Mouse (Mus musculus) urinary bladder, adult 2 months (tissue): ENCODE data around the gene Tapbpl. TPM values are rescaled to one million over a fixed set of nuclear protein-coding genes. Genes with fewer than 3 reads are reported as not detected.

Experiments used
- DNase-seq: peaks from one replicate; pipeline ENCODE4 v3.0.0; 2022; ENCODE audit warnings: low spot score
- polyA plus RNA-seq: library from polyadenylated mRNA; depleted of rRNA; stranded (reverse); fragments of >200 nt; gene quantifications from 2 replicates; pipeline ENCODE4 v1.2.3, GENCODE M21; 2012; rRNA removed

The Tapbpl gene
- polyA plus RNA-seq, 1 experiment, result 16.6 TPM

- DNase-seq, result no peak
These were observed 34.5 kb downstream of the Tapbpl start for GRCm38 (mm10) chr6:125197166-125197565.

DNA sequence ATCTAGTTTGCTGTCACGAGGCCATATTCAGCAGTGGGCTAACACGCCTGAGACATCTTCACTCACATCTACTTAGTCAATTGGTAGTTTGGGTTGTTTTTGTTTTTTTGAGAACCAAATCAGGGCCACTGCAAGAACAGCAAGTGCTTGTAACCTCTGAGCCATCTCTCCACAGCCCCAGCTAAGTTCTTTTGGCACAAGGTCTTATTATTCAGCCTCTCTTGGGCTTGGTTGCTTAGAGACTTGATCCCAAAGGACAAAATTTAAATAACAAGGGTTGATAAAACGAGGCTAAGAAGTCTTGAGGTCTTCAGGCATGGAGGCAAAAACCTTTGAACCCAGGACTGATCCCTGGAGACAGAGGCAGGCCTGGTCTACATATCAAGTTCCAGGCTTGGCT is 35.4 kb downstream of the Tapbpl start:
- DNase-seq, result no peak

GRCm38 (mm10) chr6:125195541-125196075 is 36.1 kb downstream of the Tapbpl start:
- DNase-seq, result no peak

DNA sequence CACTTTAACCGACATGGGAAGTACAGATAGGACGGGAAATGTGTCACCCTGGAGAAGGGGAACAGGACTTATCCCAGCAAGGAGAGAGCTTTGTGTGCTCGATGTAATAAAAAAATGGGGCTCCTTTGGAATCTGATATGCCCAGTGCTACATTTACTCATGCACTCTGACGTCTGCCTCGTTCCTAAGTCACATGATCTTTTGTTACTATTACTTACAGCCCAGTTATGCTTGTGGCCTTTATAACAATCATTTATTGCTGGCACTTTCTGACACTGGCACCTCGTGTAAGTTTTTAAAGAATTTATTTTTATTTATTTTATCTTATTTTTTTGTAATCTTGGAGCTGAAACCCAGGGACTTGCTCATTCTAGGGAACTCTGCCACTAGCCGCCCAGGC is 38.3 kb downstream of the Tapbpl start:
- no peak for DNase-seq

DNA sequence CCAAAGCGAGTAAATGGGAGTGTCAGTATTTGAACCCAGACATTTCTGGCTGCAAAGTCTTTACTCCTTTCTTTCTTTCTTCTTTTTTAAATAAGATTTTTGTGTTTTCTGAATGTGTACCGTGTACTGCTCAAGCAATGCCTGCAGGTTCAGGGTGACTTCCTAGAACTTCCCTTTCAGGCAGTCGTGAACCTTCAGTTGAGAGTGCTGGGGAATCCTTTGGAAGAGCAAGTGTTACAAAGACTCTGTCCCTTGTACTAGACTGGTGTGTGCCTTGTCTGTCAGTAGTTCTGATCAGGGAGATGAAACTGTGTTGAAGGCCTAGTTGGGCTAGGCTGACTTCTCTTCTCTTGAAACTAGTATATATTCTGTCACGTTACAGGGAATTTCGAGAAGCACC is 38.8 kb downstream of the Tapbpl start:
- no peak for DNase-seq

GRCm38 (mm10) chr6:125192016-125192714 is 39.5 kb downstream of the Tapbpl start:
- peak; percentile 73 for DNase-seq

DNA sequence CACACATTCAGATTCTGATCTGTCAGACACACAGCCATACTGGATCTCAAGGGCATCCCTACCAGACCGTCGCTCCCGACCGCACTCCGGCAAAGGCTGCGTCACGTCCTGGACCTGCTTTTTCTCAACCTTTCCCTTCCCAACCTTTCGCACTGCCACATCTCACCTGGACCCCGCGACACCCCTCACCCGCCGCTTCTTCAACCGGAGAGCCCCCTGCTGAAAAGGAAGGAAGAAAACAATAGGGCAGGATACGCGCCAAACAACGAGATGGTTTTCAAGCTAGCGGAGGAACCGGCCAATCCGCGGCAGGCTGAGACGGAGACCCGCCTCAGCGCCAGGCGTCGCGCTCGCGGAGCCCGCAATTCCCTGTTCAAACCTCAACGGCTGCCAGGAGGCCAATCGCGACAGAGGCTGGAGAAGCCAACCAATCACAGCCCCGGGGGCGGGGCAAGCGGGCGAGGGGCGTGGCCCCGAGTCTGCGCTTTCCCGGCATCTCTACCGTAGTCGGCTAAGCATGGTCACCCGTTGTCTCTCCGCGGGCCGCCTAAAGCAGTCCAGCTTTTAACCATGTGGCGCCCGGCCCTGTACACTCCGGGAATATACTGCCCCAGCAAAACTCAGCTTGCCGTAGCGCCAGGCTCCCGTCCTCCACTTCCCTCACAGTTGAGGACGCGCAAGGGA is 40.2 kb downstream of the Tapbpl start, which contains the start of the genes Ncapd2 and Mrpl51:
Gene Ncapd2 (minus strand): TSS at position 370 of the 684 bp plus-strand sequence.
Gene Mrpl51 (plus strand): TSS at position 470 of the 684 bp plus-strand sequence.
- DNase-seq, result peak; percentile 83

- no peak for DNase-seq
These were observed 40.8 kb downstream of the Tapbpl start for GRCm38 (mm10) chr6:125190816-125191215.

DNA sequence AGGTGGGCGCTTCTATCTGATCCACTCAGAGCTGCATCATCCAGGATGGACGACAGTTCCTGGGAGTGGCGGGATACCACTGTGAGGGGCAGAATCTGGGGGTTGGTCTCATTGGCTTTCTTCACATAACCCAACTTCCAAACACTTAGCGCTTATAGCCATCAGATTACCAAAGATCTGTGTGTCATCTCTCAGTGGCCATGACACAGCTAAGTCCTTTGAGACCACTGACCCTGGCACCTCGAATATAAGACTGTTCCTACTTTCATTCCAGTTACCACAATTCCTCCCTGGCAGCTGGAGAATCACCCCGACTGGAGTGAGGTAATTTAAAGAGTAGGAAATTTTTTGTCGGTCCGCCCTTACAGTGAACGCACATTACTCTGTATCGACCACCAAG is 45.5 kb downstream of the Tapbpl start:
- DNase-seq, result no peak

DNA sequence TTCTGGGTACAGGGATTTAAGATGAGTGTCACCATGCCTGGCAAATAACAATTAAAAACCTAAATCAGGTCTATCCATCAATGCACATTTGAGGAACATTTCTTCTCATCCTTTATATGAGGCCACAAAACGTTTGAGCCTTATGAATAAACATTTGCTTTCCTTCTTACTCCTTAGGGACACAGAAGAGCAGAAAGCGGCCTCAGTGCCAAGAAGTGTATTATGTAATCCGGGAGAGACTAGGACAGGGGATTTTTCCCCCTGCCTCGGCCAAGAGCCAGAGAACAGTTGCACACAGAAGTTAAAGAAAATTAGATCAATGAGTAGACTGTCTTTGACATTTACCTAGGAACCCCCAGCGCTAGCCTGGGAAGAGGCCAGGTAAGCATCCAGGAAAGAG is 49.5 kb downstream of the Tapbpl start:
- no peak for DNase-seq

DNA sequence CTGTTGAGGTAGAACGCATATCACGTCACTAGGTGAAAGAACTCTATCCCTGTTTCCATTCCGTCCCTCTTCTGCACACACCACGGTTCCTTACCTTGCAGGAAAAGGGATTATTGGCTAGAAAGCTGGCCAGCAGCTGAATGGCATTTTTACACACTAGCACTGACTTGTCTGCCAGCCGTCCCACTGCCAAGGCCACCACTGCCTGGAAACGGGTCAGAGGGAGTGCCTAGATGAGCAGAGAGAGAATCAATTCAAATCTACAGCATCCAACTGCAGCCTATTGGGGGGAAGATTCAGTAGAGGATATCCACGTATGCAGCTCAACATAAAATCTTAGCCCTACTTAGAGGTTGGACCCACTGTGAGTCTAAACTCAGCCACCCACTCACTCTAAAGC is 52.1 kb downstream of the Tapbpl start:
- DNase-seq, result no peak

DNA sequence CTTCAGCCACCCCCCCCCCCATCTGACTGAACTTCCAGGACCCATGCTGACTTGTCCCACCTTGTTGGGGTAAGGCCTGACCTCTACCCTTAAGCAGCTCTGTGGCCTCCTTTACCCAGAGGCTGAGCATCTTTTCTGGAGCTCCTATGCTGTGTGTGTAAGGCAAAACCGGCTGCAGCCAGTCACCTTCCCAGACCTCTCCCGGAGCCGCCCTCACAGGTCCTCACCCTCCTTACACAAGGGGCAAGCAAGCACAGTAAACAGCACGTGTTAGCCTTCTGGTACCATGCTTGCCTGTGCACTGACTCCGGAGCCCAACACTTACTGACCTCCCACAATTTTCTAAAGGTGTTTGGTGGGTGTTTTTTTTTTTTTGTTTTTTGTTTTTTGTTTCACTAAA is 56.2 kb downstream of the Tapbpl start:
- DNase-seq, result no peak

Other genes starting within 250 kb of the Tapbpl start
- 19.3 and 24.4 TPM in 2 replicates for gene Pianp, start 235.2 kb downstream of the Tapbpl start, polyA plus RNA-seq
- gene Zfp384, start 222.7 kb downstream of the Tapbpl start, polyA plus RNA-seq, result 42.8 and 43.1 TPM in 2 replicates
- gene Ing4, start 192.1 kb downstream of the Tapbpl start, polyA plus RNA-seq, result 88.6 and 113 TPM in 2 replicates
- 23.5 and 24.7 TPM in 2 replicates for gene Acrbp, start 182.2 kb downstream of the Tapbpl start, polyA plus RNA-seq
- 2.9 and 4.2 TPM in 2 replicates for gene Lpar5, start 163.9 kb downstream of the Tapbpl start, polyA plus RNA-seq
- 43.1 and 78.9 TPM in 2 replicates for gene Chd4, start 135.9 kb downstream of the Tapbpl start, polyA plus RNA-seq
- 23.1 TPM in 2 replicates for gene Nop2, start 100.0 kb downstream of the Tapbpl start, polyA plus RNA-seq
- 28.6 and 29.0 TPM in 2 replicates for gene Iffo1, start 86.6 kb downstream of the Tapbpl start, polyA plus RNA-seq
- 2,278 and 2,316 TPM in 2 replicates for gene Gapdh, start 65.4 kb downstream of the Tapbpl start, polyA plus RNA-seq
- 17.3 and 24.3 TPM in 2 replicates for gene Ncapd2, start 40.2 kb downstream of the Tapbpl start, polyA plus RNA-seq
- gene Mrpl51, start 40.1 kb downstream of the Tapbpl start, polyA plus RNA-seq, result 69.8 and 72.9 TPM in 2 replicates
- gene Vamp1, start 16.3 kb downstream of the Tapbpl start, polyA plus RNA-seq, result 29.0 and 37.2 TPM in 2 replicates
- 0.59 and 0.83 TPM in 2 replicates for gene Cd27, start 5.2 kb upstream of the Tapbpl start, polyA plus RNA-seq
- 0.04 TPM in 1 of 2 replicates, not detected in the other for gene Tuba3a, start 54.2 kb upstream of the Tapbpl start, polyA plus RNA-seq
- gene Ltbr, start 82.0 kb upstream of the Tapbpl start, polyA plus RNA-seq, result 101 and 118 TPM in 2 replicates
- 2.9 and 3.9 TPM in 2 replicates for gene Scnn1a, start 88.8 kb upstream of the Tapbpl start, polyA plus RNA-seq
- 140 and 152 TPM in 2 replicates for gene Tnfrsf1a, start 117.5 kb upstream of the Tapbpl start, polyA plus RNA-seq
- 17.5 and 18.7 TPM in 2 replicates for gene Plekhg6, start 148.9 kb upstream of the Tapbpl start, polyA plus RNA-seq